Mouse (Mus musculus): ENCODE data around the gene Rab3il1.

DNA sequence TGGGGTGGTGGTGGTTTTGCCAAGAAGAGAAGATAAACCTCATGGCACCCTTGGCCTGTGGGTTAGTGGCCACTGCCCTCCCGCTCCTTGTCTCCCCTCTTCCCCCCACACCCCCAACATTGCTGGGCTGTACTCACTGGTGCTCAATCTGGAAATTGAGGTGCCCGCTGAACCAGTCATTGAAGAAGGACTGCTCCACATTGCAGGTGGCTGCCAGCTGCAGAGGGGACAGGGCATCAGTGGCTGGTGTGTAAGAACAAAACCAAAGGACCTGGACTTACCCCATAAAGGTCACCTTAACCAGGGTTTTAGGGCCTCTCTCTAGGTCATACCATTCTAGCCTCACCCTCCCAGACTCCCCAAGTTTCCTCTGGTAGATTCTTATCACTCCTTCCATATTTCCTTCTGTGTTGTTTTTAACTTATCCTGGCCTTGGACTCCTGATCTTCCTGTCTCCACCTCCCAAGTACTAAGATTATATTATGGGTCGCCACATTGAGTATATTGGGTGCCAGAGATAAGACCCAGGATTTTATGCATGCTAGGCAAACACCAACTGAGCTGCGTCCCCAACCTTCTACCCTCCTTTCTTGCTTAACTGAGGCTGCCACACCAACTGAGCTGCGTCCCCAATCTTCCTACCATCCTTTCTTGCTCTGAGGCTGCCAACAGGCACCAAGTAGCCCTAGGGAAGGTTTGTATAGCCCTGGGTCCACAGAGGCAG lies 64.2 kb downstream of the Rab3il1 start:
- TF ChIP-seq POLR2A (IDR thresholded peaks at IDR 0.05; ENCODE audit: insufficient read depth, low read depth, low read length) (no peak), CTCF (IDR thresholded peaks at IDR 0.05; ENCODE audit: insufficient read depth, low read depth, low read length) (no peak)

Measured in olfactory bulb, adult 2 months (tissue).